Mouse (Mus musculus): ENCODE results near the gene Sorbs1.

GRCm38 (mm10) chr19:40369852-40370811, 143.4 kb downstream of the Sorbs1 start:
- TF ChIP-seq CTCF (IDR thresholded peaks at IDR 0.05; ENCODE audit: borderline replicate concordance, insufficient read depth, low read depth, low read length): 0 out of 2 replicates have a peak, but pooled peaks have one; percentile 9
- TF ChIP-seq POLR2A (IDR thresholded peaks at IDR 0.05; ENCODE audit: borderline replicate concordance, insufficient read depth, low read length): no peak

Data from cerebellum, adult 2 months (tissue).